Mouse (Mus musculus) heart, adult 2 months (tissue): ENCODE data around the gene Dido1.

Source experiments
- EP300 ChIP-seq: fragments of 200-500 bp; IDR thresholded peaks from 2 replicates; pipeline ENCODE4 v1.6.1; 2011; ENCODE audit warnings: low read depth, low read length, control low read depth; ENCODE audit not compliant: insufficient read depth
- POLR2A ChIP-seq: fragments of 200-500 bp; IDR thresholded peaks from 2 replicates; pipeline ENCODE4 v1.6.1; 2011; ENCODE audit warnings: mild to moderate bottlenecking, low read depth, low read length, control low read depth; ENCODE audit not compliant: insufficient read depth

DNA sequence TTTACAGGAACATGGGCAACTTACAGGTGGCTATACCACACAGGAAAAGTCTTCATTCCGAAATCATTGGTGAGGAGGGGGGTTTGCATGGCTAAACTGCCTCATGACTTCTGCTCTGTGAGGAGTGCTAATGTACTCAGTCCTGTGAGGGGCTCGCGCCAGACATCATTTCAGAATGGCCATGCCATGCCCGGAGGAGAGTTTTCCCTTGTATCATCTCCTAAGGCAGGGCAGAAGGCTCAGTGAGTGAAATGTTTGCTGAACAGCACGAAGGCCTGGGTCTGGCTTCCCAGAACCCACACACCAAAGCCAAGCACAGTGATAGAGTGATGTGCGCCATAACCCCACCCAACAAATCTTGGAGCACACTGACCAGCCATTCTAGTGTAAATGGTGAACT, 33.0 kb upstream of the Dido1 start:
- TF ChIP-seq POLR2A (no peak), EP300 (no peak)
